Comparison of ENCODE assay signal across 8 mouse cellular contexts in the genomic region with DNA sequence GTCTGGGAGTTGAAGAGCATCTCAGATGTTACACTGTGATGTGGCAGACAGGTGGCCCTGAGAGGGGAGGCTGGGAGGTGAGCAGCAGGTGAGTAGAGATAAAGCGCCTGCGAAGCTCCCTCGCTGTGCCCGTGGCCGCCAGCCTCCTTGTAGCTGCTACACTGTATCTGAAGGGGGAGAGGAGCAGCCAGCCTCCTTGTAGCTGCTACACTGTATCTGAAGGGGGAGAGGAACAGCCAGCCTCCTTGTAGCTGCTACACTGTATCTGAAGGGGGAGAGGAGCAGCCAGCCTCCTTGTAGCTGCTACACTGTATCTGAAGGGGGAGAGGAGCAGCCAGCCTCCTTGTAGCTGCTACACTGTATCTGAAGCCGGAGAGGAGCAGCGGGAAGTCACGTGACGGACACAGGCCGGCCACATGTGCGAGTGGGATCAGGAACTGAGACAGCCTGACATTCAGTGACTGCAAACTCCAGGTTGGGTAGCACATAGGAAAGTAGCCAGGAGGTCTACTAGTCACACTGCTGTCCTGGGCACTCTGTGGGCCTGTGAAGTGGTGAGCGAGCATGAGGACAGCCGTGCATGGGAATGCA.
DNase-seq lines count a peak whose midpoint lies in the region; ATAC-seq and TF ChIP-seq lines count a peak whose summit lies in the region.
"Not testable (repeated sequence)": the region's sequence is repeated elsewhere in the genome, so short reads cannot be mapped to it uniquely, and the experiment has no call there.

No protein-coding gene starts in this region.

- H3K36me3 ChIP-seq in ES-Bruce4 (ENCODE audit: control insufficient read depth, insufficient read depth, low read length, poor library complexity, severe bottlenecking); embryonic facial prominence, embryonic 11.5 days (replicated peaks; ENCODE audit: control insufficient read depth, insufficient read depth, low read depth, low read length): not testable (repeated sequence)
- peaks cover 11% of the 10 kb centered on the region for H3K36me3 ChIP-seq in kidney, embryonic 14.5 days (ENCODE audit: control insufficient read depth, insufficient read depth, low read length)
- peaks cover 44% of the 10 kb centered on the region for H3K36me3 ChIP-seq in limb, embryonic 15.5 days
- H3K36me3 ChIP-seq in midbrain, embryonic 13.5 days = peaks cover 51% of the 10 kb centered on the region

- H3K27me3 ChIP-seq in ES-Bruce4 (ENCODE audit: control insufficient read depth, insufficient read depth, low read length, poor library complexity, severe bottlenecking); embryonic facial prominence, embryonic 11.5 days (ENCODE audit: control insufficient read depth, insufficient read depth, low read length); kidney, embryonic 14.5 days (ENCODE audit: control insufficient read depth, insufficient read depth, low read length); limb, embryonic 15.5 days; midbrain, embryonic 13.5 days: not testable (repeated sequence)

- not testable (repeated sequence) for H3K4me2 ChIP-seq in embryonic facial prominence, embryonic 11.5 days (ENCODE audit: low read depth, low read length); kidney, embryonic 14.5 days (replicated peaks; ENCODE audit: low read depth, low read length); limb, embryonic 15.5 days; midbrain, embryonic 13.5 days (replicated peaks)

- 63% methylated on average over 13 of the region's 13 CpGs for WGBS in embryonic facial prominence, embryonic 11.5 days
- WGBS in kidney, embryonic 14.5 days = 76% methylated on average over 13 of the region's 13 CpGs
- WGBS in limb, embryonic 15.5 days = 88% methylated on average over 13 of the region's 13 CpGs
- 88% methylated on average over 13 of the region's 13 CpGs for WGBS in midbrain, embryonic 13.5 days
- 66% methylated on average over 13 of the region's 13 CpGs for WGBS in olfactory bulb, adult 2 months

- H3K4me1 ChIP-seq in ES-Bruce4 (ENCODE audit: control insufficient read depth, insufficient read depth, low read length) = peaks cover 23% of the 10 kb centered on the region
- not testable (repeated sequence) for H3K4me1 ChIP-seq in embryonic facial prominence, embryonic 11.5 days (ENCODE audit: control insufficient read depth, insufficient read depth, low read length); midbrain, embryonic 13.5 days (replicated peaks)
- H3K4me1 ChIP-seq in kidney, embryonic 14.5 days (ENCODE audit: control insufficient read depth, insufficient read depth, low read length) = peaks cover 11% of the 10 kb centered on the region
- H3K4me1 ChIP-seq in limb, embryonic 15.5 days = peaks cover 22% of the 10 kb centered on the region
- peaks cover 48% of the 10 kb centered on the region for H3K4me1 ChIP-seq in olfactory bulb, adult 2 months (ENCODE audit: control insufficient read depth, insufficient read depth, low read length)

- not testable (repeated sequence) for H3K9ac ChIP-seq in ES-Bruce4 (ENCODE audit: low read depth, poor library complexity, severe bottlenecking); embryonic facial prominence, embryonic 11.5 days (replicated peaks; ENCODE audit: low read length); limb, embryonic 15.5 days; midbrain, embryonic 13.5 days (replicated peaks)
- peak overlapping the region; percentile 28; the same call in 1 of the 2 replicates for H3K9ac ChIP-seq in kidney, embryonic 14.5 days (ENCODE audit: low read depth, low read length)

- TF ChIP-seq POLR2A in ES-Bruce4 (IDR thresholded peaks at IDR 0.05; ENCODE audit: insufficient read depth, low read length); olfactory bulb, adult 2 months (IDR thresholded peaks at IDR 0.05; ENCODE audit: insufficient read depth, low read depth, low read length): not testable (repeated sequence)

- H3K9me3 ChIP-seq in ES-Bruce4 (replicated peaks; ENCODE audit: control insufficient read depth, insufficient read depth, low read length, poor library complexity, severe bottlenecking); embryonic facial prominence, embryonic 11.5 days (replicated peaks; ENCODE audit: control insufficient read depth, low read length); kidney, embryonic 14.5 days (ENCODE audit: control insufficient read depth, low read length); limb, embryonic 15.5 days; midbrain, embryonic 13.5 days: not testable (repeated sequence)

- peak overlapping the region; percentile 54 for H3K27ac ChIP-seq in ES-Bruce4 (ENCODE audit: insufficient read depth, low read length)
- not testable (repeated sequence) for H3K27ac ChIP-seq in embryonic facial prominence, embryonic 11.5 days (replicated peaks; ENCODE audit: low read depth, low read length); kidney, embryonic 14.5 days (ENCODE audit: low read depth, low read length)
- H3K27ac ChIP-seq in limb, embryonic 15.5 days = peak overlapping the region; percentile 78
- peak overlapping the region; percentile 21; the same call in 1 of the 2 replicates for H3K27ac ChIP-seq in midbrain, embryonic 13.5 days
- peak overlapping the region; percentile 78 for H3K27ac ChIP-seq in olfactory bulb, adult 2 months (ENCODE audit: insufficient read depth, low read depth, low read length)

- TF ChIP-seq CTCF in ES-Bruce4 (IDR thresholded peaks at IDR 0.05; ENCODE audit: low read depth, low read length); olfactory bulb, adult 2 months (IDR thresholded peaks at IDR 0.05; ENCODE audit: insufficient read depth, low read depth, low read length): not testable (repeated sequence)

- ATAC-seq in embryonic facial prominence, embryonic 11.5 days (replicated peaks; ENCODE audit: insufficient number of reproducible peaks, low FRiP score, low TSS enrichment, low read depth); kidney, embryonic 14.5 days (ENCODE audit: low FRiP score, low TSS enrichment); limb, embryonic 15.5 days (ENCODE audit: insufficient number of reproducible peaks, low FRiP score, low TSS enrichment, low read depth); midbrain, embryonic 13.5 days: not testable (repeated sequence)
- peak; percentile 42 for ATAC-seq in granulocyte monocyte progenitor cell, adult 5-6 weeks (replicated peaks; ENCODE audit: poor library complexity, severe bottlenecking)

- peak; percentile 34 for DNase-seq in embryonic facial prominence, embryonic 11.5 days (ENCODE audit: low spot score)
- peak; percentile 45 to 65 for DNase-seq in thymus, postnatal 36 days

- not testable (repeated sequence) for TF ChIP-seq EP300 in ES-Bruce4 (IDR thresholded peaks at IDR 0.05; ENCODE audit: insufficient read depth, low read depth, low read length)

- not testable (repeated sequence) for H3K4me3 ChIP-seq in ES-Bruce4 (ENCODE audit: low read depth, low read length); embryonic facial prominence, embryonic 11.5 days (ENCODE audit: low read depth, low read length); kidney, embryonic 14.5 days (ENCODE audit: low read length); limb, embryonic 15.5 days; midbrain, embryonic 13.5 days (replicated peaks); olfactory bulb, adult 2 months (ENCODE audit: insufficient read depth, low read depth, low read length)
